Comparison of ENCODE assay signal across 9 mouse cellular contexts in the genomic region with DNA sequence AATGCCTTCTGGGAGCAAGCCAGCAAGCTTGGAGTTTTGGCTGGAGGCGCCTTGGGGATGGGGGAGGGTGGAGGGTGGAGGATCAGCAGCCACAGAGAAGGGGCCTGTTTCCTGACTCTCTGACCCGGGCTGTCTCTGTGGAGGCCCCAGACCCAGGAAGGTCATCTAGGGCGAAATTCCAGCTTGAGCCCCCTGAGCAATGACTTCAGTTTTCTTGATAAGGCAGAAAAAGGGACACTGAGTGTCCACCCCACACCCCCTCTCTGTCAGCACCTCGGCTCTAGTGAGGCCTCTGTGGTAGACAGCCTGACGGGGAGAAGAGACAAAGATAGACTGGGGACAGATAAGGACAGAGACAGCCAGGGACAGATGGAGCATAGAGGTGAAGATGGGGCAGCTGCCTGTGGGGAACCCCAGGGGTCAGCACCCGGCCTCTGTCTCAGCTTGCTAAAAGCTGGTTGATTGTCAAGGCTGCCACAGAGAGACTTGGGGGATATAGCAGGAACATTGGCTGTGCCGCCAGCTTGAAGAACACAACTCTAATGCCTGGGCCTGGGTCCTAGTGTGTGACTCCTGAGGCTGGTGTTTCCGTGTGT.
A peak's percentile ranks its signal among the peaks of the same experiment; 100 is the strongest.
DNase-seq lines count a peak whose midpoint lies in the region; ATAC-seq and TF ChIP-seq lines count a peak whose summit lies in the region.
"Had no signal": no experiment of that assay in that cellular context is flagged by ENCODE, and none has a peak within 500 bp of the region (broad histone marks: within the 10 kb centered on the region; RNA-seq: fewer than 3 reads in every experiment).

No protein-coding gene starts in this region.

- TF ChIP-seq POLR2A in kidney, adult 2 months (IDR thresholded peaks at IDR 0.05; ENCODE audit: low read depth, low read length): no peak
- no peak; the same call in 1 of the 2 replicates for TF ChIP-seq POLR2A in CH12.LX (IDR thresholded peaks at IDR 0.05; ENCODE audit: low read depth, low read length)

- TF ChIP-seq CTCF in kidney, adult 2 months (conservative IDR thresholded peaks at IDR 0.05; ENCODE audit: insufficient read depth, insufficient read length, low read depth, low read length): no peak
- TF ChIP-seq CTCF in CH12.LX (conservative IDR thresholded peaks at IDR 0.05 in 1 of 2, IDR thresholded peaks at IDR 0.05 in 1 of 2; ENCODE audit: low read depth in 2 of 2, low read length in 2 of 2): no peak

- peaks cover 12% of the 10 kb centered on the region for H3K9me3 ChIP-seq in CH12.LX (replicated peaks; ENCODE audit: low read length)

- ATAC-seq in inflammation-experienced regulatory T-cells, adult 6 months: no peak
- no peak for ATAC-seq in megakaryocyte-erythroid progenitor cell, adult 5-6 weeks (replicated peaks; ENCODE audit: low FRiP score, low TSS enrichment, poor library complexity, severe bottlenecking)

- H3K4me1 ChIP-seq in kidney, adult 2 months (ENCODE audit: control insufficient read depth, insufficient read depth, low read length): no peaks in the 10 kb centered on the region
- peaks cover 46 to 72% of the 10 kb centered on the region in 2 experiments for H3K4me1 ChIP-seq in CH12.LX (ENCODE audit: control insufficient read depth in 1 of 2, insufficient read depth in 2 of 2)

- DNase-seq in kidney, adult 2 months: peak; percentile 48
- DNase-seq in kidney, adult 11 months: no peak
- no peak for DNase-seq in CH12.LX (ENCODE audit: extremely low read depth)
- DNase-seq in heart, adult 11 months: peak; percentile 97
- DNase-seq in kidney, postnatal 4 days: peak; percentile 67 to 77
- DNase-seq in layer of hippocampus, postnatal 10 days (ENCODE audit: low spot score in 2 of 2): no peak

- dilution Hi-C loops in CH12.LX (cut with MboI; ENCODE audit: extremely low pct_ligation_motif_present, extremely low pct_unique_long_range_greater_than_20kb, low sequenced_read_pairs): no loop called here

- in situ Hi-C loops in CH12.LX (cut with MboI; ENCODE audit: low pct_ligation_motif_present, low pct_unique_long_range_greater_than_20kb, low sequenced_read_pairs): loop anchor here (5.0 to 25.0 kb wide), 2 partner anchors 150 to 340 kb away; a partner anchor contains a TSS

- peak overlapping the region; percentile 25 for H3K4me2 ChIP-seq in CH12.LX (ENCODE audit: insufficient read depth, low read depth, poor library complexity, severe bottlenecking)

- TF ChIP-seq EP300 in CH12.LX (IDR thresholded peaks at IDR 0.05; ENCODE audit: low read length): no peak

- no peaks in the 10 kb centered on the region for H3K27me3 ChIP-seq in kidney, adult 2 months (replicated peaks; ENCODE audit: control insufficient read depth, insufficient read depth, low read length)
- no peaks in the 10 kb centered on the region for H3K27me3 ChIP-seq in CH12.LX (replicated peaks)

- no peak overlapping the region for H3K4me3 ChIP-seq in kidney, adult 2 months (ENCODE audit: insufficient read depth, low read depth, low read length)
- peak overlapping the region in 1 of 3 experiments; percentile 33 for H3K4me3 ChIP-seq in CH12.LX (replicated peaks in 1 of 3; ENCODE audit: low read depth in 2 of 3, low read length in 2 of 3, poor library complexity in 1 of 3)

- H3K79me2 ChIP-seq in CH12.LX (replicated peaks; ENCODE audit: control insufficient read depth, extremely low read depth, insufficient read depth, poor library complexity, severe bottlenecking): no peaks in the 10 kb centered on the region

- TF ChIP-seq RAD21 in CH12.LX (IDR thresholded peaks at IDR 0.05; ENCODE audit: low read depth, low read length): no peak

- H3K36me3 ChIP-seq in kidney, adult 2 months (ENCODE audit: control insufficient read depth, insufficient read depth, low read length): no peaks in the 10 kb centered on the region
- H3K36me3 ChIP-seq in CH12.LX (replicated peaks in 1 of 2; ENCODE audit: control insufficient read depth in 1 of 2, insufficient read depth in 1 of 2, low read length in 1 of 2): peaks cover 9 to 30% of the 10 kb centered on the region in 2 experiments

- WGBS in kidney, adult 2 months: 70% methylated on average over 8 of the region's 8 CpGs

- H3K9ac ChIP-seq in CH12.LX (ENCODE audit: insufficient read depth, low read depth): peak overlapping the region; percentile 61

- no peak overlapping the region for H3K27ac ChIP-seq in kidney, adult 2 months (ENCODE audit: insufficient read depth, low read depth, low read length)
- H3K27ac ChIP-seq in CH12.LX (ENCODE audit: insufficient read depth, low read depth): peak overlapping the region; percentile 99
- H3K27ac ChIP-seq: macrophage had no signal

TF ChIP-seq in CH12.LX, 34 proteins besides CTCF, POLR2A, EP300 and RAD21:
- no peak for TF ChIP-seq BHLHE40 (IDR thresholded peaks at IDR 0.05; ENCODE audit: low read depth, low read length)
- TF ChIP-seq SMC3 (IDR thresholded peaks at IDR 0.05; ENCODE audit: low read depth, low read length): no peak
- TF ChIP-seq ZKSCAN1 (IDR thresholded peaks at IDR 0.05; ENCODE audit: borderline replicate concordance, low read depth, low read length): no peak
- TF ChIP-seq TCF12 (IDR thresholded peaks at IDR 0.05; ENCODE audit: low read depth, low read length): peak; percentile 39; the same call in 1 of the 2 replicates
- TF ChIP-seq USF1 (IDR thresholded peaks at IDR 0.05; ENCODE audit: low read depth, low read length): no peak
- peak; percentile 79; the same call in 1 of the 2 replicates for TF ChIP-seq POLR2AphosphoS2 (IDR thresholded peaks at IDR 0.05; ENCODE audit: low read depth, low read length)
- no peak for TF ChIP-seq JUN (IDR thresholded peaks at IDR 0.05; ENCODE audit: insufficient read depth, low read depth, low read length)
- TF ChIP-seq IRF4 (IDR thresholded peaks at IDR 0.05; ENCODE audit: low read depth, low read length): 0 out of 2 replicates have a peak, but pooled peaks have one; percentile 6
- no peak for TF ChIP-seq E2F4 (IDR thresholded peaks at IDR 0.05; ENCODE audit: insufficient replicate concordance, low read depth, low read length)
- TF ChIP-seq MAZ (IDR thresholded peaks at IDR 0.05; ENCODE audit: low read depth, low read length): no peak
- no peak for TF ChIP-seq NRF1 (IDR thresholded peaks at IDR 0.05; ENCODE audit: low read depth, low read length)
- no peak for TF ChIP-seq JUND (conservative IDR thresholded peaks at IDR 0.05; ENCODE audit: low read depth, low read length)
- no peak; the same call in 1 of the 2 replicates for TF ChIP-seq MEF2A (IDR thresholded peaks at IDR 0.05; ENCODE audit: borderline replicate concordance, low read depth, low read length)
- TF ChIP-seq ZC3H11A (IDR thresholded peaks at IDR 0.05; ENCODE audit: low read depth, low read length): no peak
- peak; percentile 55; the same call in 1 of the 2 replicates for TF ChIP-seq CHD2 (IDR thresholded peaks at IDR 0.05; ENCODE audit: low read length)
- no peak for TF ChIP-seq CHD1 (IDR thresholded peaks at IDR 0.05; ENCODE audit: low read depth, low read length)
- no peak for TF ChIP-seq USF2 (conservative IDR thresholded peaks at IDR 0.05; ENCODE audit: low read depth, low read length)
- TF ChIP-seq ZNF384 (IDR thresholded peaks at IDR 0.05; ENCODE audit: low read depth, low read length): no peak
- TF ChIP-seq PAX5 (IDR thresholded peaks at IDR 0.05; ENCODE audit: low read length): no peak

Comparison
In these comparisons a context has a peak if more than half of its experiments do, and no peak if none do; other contexts are left out.
1. DNase-seq: peak in kidney, adult 2 months (single experiment), heart, adult 11 months (single experiment) and kidney, postnatal 4 days (2 of 2); none in kidney, adult 11 months (single experiment), CH12.LX (single experiment) and layer of hippocampus, postnatal 10 days (0 of 2).